In the genomic region with DNA sequence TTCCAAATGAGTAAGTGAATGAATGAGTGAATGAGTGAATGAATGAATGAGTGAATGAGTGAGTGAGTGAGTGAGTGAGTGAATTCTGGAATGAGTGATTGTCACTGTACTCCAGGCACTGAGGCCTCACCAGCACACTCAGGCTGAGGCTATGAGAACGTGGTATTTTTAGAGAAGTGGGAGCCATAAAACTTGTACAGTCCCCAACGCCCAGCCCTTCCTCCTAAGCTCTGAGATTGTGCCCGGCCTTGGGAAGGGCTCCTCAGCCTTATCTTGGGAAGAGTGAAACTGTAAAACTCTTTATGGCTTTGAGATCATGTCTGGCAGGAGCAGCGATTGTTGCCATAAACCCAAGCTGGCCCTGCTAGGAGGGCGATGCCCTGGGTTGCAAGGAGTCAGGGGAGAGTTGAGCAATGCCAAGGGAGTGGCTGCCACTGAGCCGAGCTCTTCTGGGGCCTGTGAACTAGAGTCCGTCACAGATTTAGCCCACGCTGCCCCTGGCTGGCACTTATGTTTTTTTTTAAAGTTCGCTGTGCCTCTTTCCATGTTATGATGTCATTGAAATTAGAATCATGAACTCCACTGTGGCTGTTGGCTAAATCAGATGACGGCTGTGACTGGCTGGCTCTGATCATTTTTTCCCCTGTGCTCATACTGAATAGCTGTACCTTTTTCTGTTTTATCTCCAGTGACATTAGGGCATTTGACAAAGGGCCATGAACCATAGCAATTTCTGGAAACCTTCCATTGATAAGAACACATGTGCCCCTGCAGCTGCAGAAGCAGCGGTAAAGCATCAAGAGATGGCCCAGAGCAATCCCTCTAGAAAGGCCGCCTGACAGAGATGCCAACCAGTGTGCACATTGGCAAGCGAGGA, we compare ENCODE assay signal across 15 mouse cellular contexts. TPM values are rescaled to one million over a fixed set of nuclear protein-coding genes. Genes with fewer than 3 reads are reported as not detected.
DNase-seq lines count a peak whose midpoint lies in the region; ATAC-seq and TF ChIP-seq lines count a peak whose summit lies in the region.
"Had no signal": no experiment of that assay in that cellular context is flagged by ENCODE, and none has a peak within 500 bp of the region (broad histone marks: within the 10 kb centered on the region; RNA-seq: fewer than 3 reads in every experiment).

No protein-coding gene starts in this region.

- peak; percentile 34 for DNase-seq in adrenal gland, adult 2 months
- DNase-seq in adrenal gland, postnatal 4 days (ENCODE audit: low spot score in 2 of 2): no peak
- DNase-seq in lung, postnatal 0 days (ENCODE audit: low spot score): peak; percentile 48
- no peak for DNase-seq in lung, postnatal 10 days
- peak; percentile 93 for DNase-seq in large intestine, adult 2 months (ENCODE audit: low read depth, low spot score)
- DNase-seq in layer of hippocampus, adult 9-11 months: no peak
- DNase-seq in cerebellum, postnatal 4 days (ENCODE audit: low spot score in 2 of 2): no peak
- DNase-seq: layer of hippocampus, postnatal 36 days; right cerebral cortex, postnatal 4 days had no signal

- no peaks in the 10 kb centered on the region for H3K9me3 ChIP-seq in lung, postnatal 0 days (ENCODE audit: low read length)
- H3K9me3 ChIP-seq: hindbrain, embryonic 15.5 days; liver, embryonic 12.5 days; midbrain, embryonic 12.5 days; neural tube, embryonic 15.5 days had no signal

- no peak overlapping the region for H3K4me2 ChIP-seq in lung, postnatal 0 days (replicated peaks; ENCODE audit: low read depth, low read length)
- H3K4me2 ChIP-seq: hindbrain, embryonic 15.5 days; liver, embryonic 12.5 days; midbrain, embryonic 12.5 days; neural tube, embryonic 15.5 days had no signal

- no peak overlapping the region for H3K9ac ChIP-seq in lung, postnatal 0 days (replicated peaks; ENCODE audit: low read depth)
- H3K9ac ChIP-seq: hindbrain, embryonic 15.5 days; liver, embryonic 12.5 days; midbrain, embryonic 12.5 days; neural tube, embryonic 15.5 days had no signal

- TF ChIP-seq CTCF in lung, postnatal 0 days (IDR thresholded peaks at IDR 0.05): no peak
- no peak for TF ChIP-seq CTCF in small intestine, adult 2 months (IDR thresholded peaks at IDR 0.05; ENCODE audit: extremely low read depth, insufficient read length, insufficient replicate concordance, low read depth, low read length)

- H3K27ac ChIP-seq in lung, postnatal 0 days (ENCODE audit: low read length): no peak overlapping the region
- peak overlapping the region; percentile 95 for H3K27ac ChIP-seq in small intestine, adult 2 months (ENCODE audit: insufficient read depth, low read depth, low read length)
- H3K27ac ChIP-seq: hindbrain, embryonic 15.5 days; kidney, postnatal 0 days; liver, embryonic 12.5 days; midbrain, embryonic 12.5 days; neural tube, embryonic 15.5 days had no signal

- H3K4me1 ChIP-seq in lung, postnatal 0 days (ENCODE audit: insufficient read depth, low read depth, low read length): no peaks in the 10 kb centered on the region
- H3K4me1 ChIP-seq in small intestine, adult 2 months (ENCODE audit: control insufficient read depth, insufficient read depth, insufficient read length, low read length): peaks cover 55% of the 10 kb centered on the region
- H3K4me1 ChIP-seq: hindbrain, embryonic 15.5 days; midbrain, embryonic 12.5 days; neural tube, embryonic 15.5 days had no signal

- H3K4me3 ChIP-seq in lung, postnatal 0 days (ENCODE audit: low read depth, low read length): no peak overlapping the region
- H3K4me3 ChIP-seq in small intestine, adult 2 months (ENCODE audit: low read depth, low read length): no peak overlapping the region
- H3K4me3 ChIP-seq: hindbrain, embryonic 15.5 days; liver, embryonic 12.5 days; midbrain, embryonic 12.5 days; neural tube, embryonic 15.5 days had no signal

- H3K36me3 ChIP-seq in lung, postnatal 0 days (ENCODE audit: insufficient read depth, low read length): no peaks in the 10 kb centered on the region
- no peaks in the 10 kb centered on the region for H3K36me3 ChIP-seq in small intestine, adult 2 months (ENCODE audit: control insufficient read depth, insufficient read depth, low read length)
- H3K36me3 ChIP-seq: hindbrain, embryonic 15.5 days; liver, embryonic 12.5 days; midbrain, embryonic 12.5 days; neural tube, embryonic 15.5 days had no signal

- peak; percentile 47 for ATAC-seq in lung, postnatal 0 days
- ATAC-seq: liver, embryonic 12.5 days had no signal

- H3K27me3 ChIP-seq in lung, postnatal 0 days (replicated peaks; ENCODE audit: insufficient read depth, low read length): no peaks in the 10 kb centered on the region
- H3K27me3 ChIP-seq in small intestine, adult 2 months (ENCODE audit: control insufficient read depth, insufficient read depth, low read length): no peaks in the 10 kb centered on the region
- H3K27me3 ChIP-seq: hindbrain, embryonic 15.5 days; midbrain, embryonic 12.5 days; neural tube, embryonic 15.5 days had no signal

- no peak for TF ChIP-seq EP300 in lung, postnatal 0 days (IDR thresholded peaks at IDR 0.05)

- TF ChIP-seq POLR2A in small intestine, adult 2 months (IDR thresholded peaks at IDR 0.05; ENCODE audit: low read depth, low read length): no peak; the same call in 1 of the 2 replicates

- 59% methylated on average over 13 of the region's 13 CpGs for WGBS in lung, postnatal 0 days
- 24% methylated on average over 13 of the region's 13 CpGs for WGBS in large intestine, adult 2 months
- 26% methylated on average over 13 of the region's 13 CpGs for WGBS in small intestine, adult 2 months

RNA-seq across cellular contexts. Expression of a gene that starts 21.8 kb away (rescaled TPM):
- total RNA-seq in adrenal gland, adult 2 months (2021): 10 to 100 TPM; 25.6 to 27.0 TPM
- polyA plus RNA-seq in adrenal gland, adult 2 months (2012; rRNA removed): 27.3 and 32.3 TPM in 2 replicates
- 10 to 100 TPM; 27.9 to 30.5 TPM for total RNA-seq in adrenal gland, postnatal 4 days (2021)
- polyA plus RNA-seq in lung, postnatal 0 days (2015; fragmentation: Nextera tagmentation; extraction: Ambion mirVana): 17.2 and 20.0 TPM in 2 replicates
- polyA plus RNA-seq in large intestine, adult 2 months (2012; rRNA removed): 11.0 and 20.0 TPM in 2 replicates
- 8.3 and 16.0 TPM in 2 replicates for polyA plus RNA-seq in small intestine, adult 2 months (2012; rRNA removed)

Comparison
In these comparisons a context has a peak if more than half of its experiments do, and no peak if none do; other contexts are left out.
1. DNase-seq: peak in adrenal gland, adult 2 months (single experiment), lung, postnatal 0 days (single experiment) and large intestine, adult 2 months (single experiment); none in adrenal gland, postnatal 4 days (0 of 2), lung, postnatal 10 days (single experiment), layer of hippocampus, adult 9-11 months (single experiment) and cerebellum, postnatal 4 days (0 of 2).